Comparison of ENCODE assay signal across 25 mouse cellular contexts in the genomic region with DNA sequence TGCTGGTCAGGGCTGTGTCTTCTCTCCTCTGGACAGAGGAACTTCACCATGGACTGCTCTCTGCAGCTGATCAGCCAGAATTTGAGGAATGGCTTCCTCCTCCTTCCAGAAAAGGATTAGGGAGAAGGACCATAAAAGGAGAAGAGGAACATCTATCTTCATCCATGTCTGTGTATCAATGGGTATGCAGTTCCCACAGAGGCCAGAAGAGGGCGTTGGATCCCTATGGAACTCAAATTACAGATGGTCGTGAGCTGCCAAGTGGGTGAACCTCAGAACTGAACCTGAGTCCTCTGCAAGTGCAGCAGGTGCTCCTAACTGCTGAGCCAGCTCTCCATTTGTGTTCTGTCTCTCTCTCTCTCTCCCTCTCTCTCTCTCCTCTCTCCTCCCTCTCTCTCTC. TPM values are rescaled to one million over a fixed set of nuclear protein-coding genes. Genes with fewer than 3 reads are reported as not detected.
A peak's percentile ranks its signal among the peaks of the same experiment; 100 is the strongest.
DNase-seq lines count a peak whose midpoint lies in the region; ATAC-seq and TF ChIP-seq lines count a peak whose summit lies in the region.
"Had no signal": no experiment of that assay in that cellular context is flagged by ENCODE, and none has a peak within 500 bp of the region (broad histone marks: within the 10 kb centered on the region; RNA-seq: fewer than 3 reads in every experiment).

No protein-coding gene starts in this region.

- 0 out of 2 replicates have a peak, but pooled peaks have one; percentile 2 for TF ChIP-seq CTCF in cerebellum, adult 2 months (IDR thresholded peaks at IDR 0.05; ENCODE audit: borderline replicate concordance, insufficient read depth, low read depth, low read length)
- TF ChIP-seq CTCF in layer of hippocampus, adult 2 months (conservative IDR thresholded peaks at IDR 0.05): peak; percentile 55
- peak; percentile 64; the same call in 1 of the 2 replicates for TF ChIP-seq CTCF in testis, adult 2 months (IDR thresholded peaks at IDR 0.05; ENCODE audit: control insufficient read depth, insufficient read depth, insufficient replicate concordance, low read depth, low read length)

- no peak overlapping the region for H3K27ac ChIP-seq in cerebellum, adult 2 months (ENCODE audit: insufficient read depth, low read length)
- no peak overlapping the region for H3K27ac ChIP-seq in layer of hippocampus, adult 2 months
- H3K27ac ChIP-seq in testis, adult 2 months (ENCODE audit: control insufficient read depth, insufficient read depth, low read depth, low read length): no peak overlapping the region
- no peak overlapping the region for H3K27ac ChIP-seq in forebrain, embryonic 16.5 days (ENCODE audit: low read length)
- H3K27ac ChIP-seq: embryonic facial prominence, embryonic 15.5 days; forebrain, embryonic 15.5 days; heart, embryonic 13.5 days; hindbrain, embryonic 12.5 days; limb, embryonic 15.5 days; neural tube, embryonic 12.5 days; stomach, embryonic 15.5 days had no signal

- WGBS in cerebellum, adult 2 months: 77% methylated on average over 2 of the region's 2 CpGs
- 79% methylated on average over 2 of the region's 2 CpGs for WGBS in forebrain, embryonic 16.5 days

- H3K9me3 ChIP-seq in forebrain, embryonic 16.5 days (ENCODE audit: control insufficient read depth, low read length): no peaks in the 10 kb centered on the region
- H3K9me3 ChIP-seq: embryonic facial prominence, embryonic 15.5 days; forebrain, embryonic 15.5 days; hindbrain, embryonic 12.5 days; limb, embryonic 15.5 days; neural tube, embryonic 12.5 days; stomach, embryonic 15.5 days had no signal

- H3K9ac ChIP-seq in forebrain, embryonic 16.5 days (replicated peaks; ENCODE audit: low read depth, low read length): no peak overlapping the region
- H3K9ac ChIP-seq: embryonic facial prominence, embryonic 15.5 days; forebrain, embryonic 15.5 days; heart, embryonic 13.5 days; hindbrain, embryonic 12.5 days; limb, embryonic 15.5 days; neural tube, embryonic 12.5 days; stomach, embryonic 15.5 days had no signal

- H3K27me3 ChIP-seq in cerebellum, adult 2 months (ENCODE audit: control insufficient read depth, insufficient read depth, low read length): no peaks in the 10 kb centered on the region
- H3K27me3 ChIP-seq in testis, adult 2 months (ENCODE audit: control insufficient read depth, insufficient read depth, low read length): no peaks in the 10 kb centered on the region
- H3K27me3 ChIP-seq in forebrain, embryonic 16.5 days (replicated peaks; ENCODE audit: control insufficient read depth, insufficient read depth, low read length): no peaks in the 10 kb centered on the region
- H3K27me3 ChIP-seq: embryonic facial prominence, embryonic 15.5 days; forebrain, embryonic 15.5 days; heart, embryonic 13.5 days; hindbrain, embryonic 12.5 days; limb, embryonic 15.5 days; megakaryocyte, embryonic 14.5 days; neural tube, embryonic 12.5 days; stomach, embryonic 15.5 days had no signal

- H3K4me1 ChIP-seq in cerebellum, adult 2 months (ENCODE audit: control insufficient read depth, insufficient read depth, low read length): no peaks in the 10 kb centered on the region
- H3K4me1 ChIP-seq in testis, adult 2 months (ENCODE audit: control insufficient read depth, insufficient read depth, low read length): no peaks in the 10 kb centered on the region
- H3K4me1 ChIP-seq in forebrain, embryonic 16.5 days (replicated peaks; ENCODE audit: control insufficient read depth, insufficient read depth, low read length): peaks cover 6% of the 10 kb centered on the region
- H3K4me1 ChIP-seq: embryonic facial prominence, embryonic 15.5 days; heart, embryonic 13.5 days; hindbrain, embryonic 12.5 days; megakaryocyte, embryonic 14.5 days; neural tube, embryonic 12.5 days; stomach, embryonic 15.5 days had no signal

- DNase-seq in cerebellum, adult 2 months: no peak
- DNase-seq in layer of hippocampus, adult 2 months (ENCODE audit: low spot score in 2 of 2): no peak
- no peak for DNase-seq in layer of hippocampus, postnatal 14 days (ENCODE audit: low spot score in 2 of 2)
- no peak for DNase-seq in testis, postnatal 10 days (ENCODE audit: low spot score)
- peak; percentile 52 for DNase-seq in testis, postnatal 14 days (ENCODE audit: low spot score)
- DNase-seq: adrenal gland, postnatal 10 days; cerebellum, adult 9-11 months; gastrocnemius, postnatal 25 days; heart, adult 18-20 months; kidney, adult 8-10 months; lung, adult 18-20 months; lung, postnatal 36 days; midbrain, embryonic 14.5 days had no signal

- TF ChIP-seq POLR2A in cerebellum, adult 2 months (IDR thresholded peaks at IDR 0.05; ENCODE audit: borderline replicate concordance, insufficient read depth, low read length): no peak
- no peak for TF ChIP-seq POLR2A in testis, adult 2 months (IDR thresholded peaks at IDR 0.05; ENCODE audit: control insufficient read depth, low read depth, low read length)

- ATAC-seq in cerebellum, adult (ENCODE audit: insufficient number of reproducible peaks, low FRiP score, low TSS enrichment): no peak
- no peak for ATAC-seq in forebrain, embryonic 16.5 days
- ATAC-seq: forebrain, embryonic 15.5 days; inflammation-experienced regulatory T-cells, adult 6 months had no signal

- no peak overlapping the region for H3K4me2 ChIP-seq in forebrain, embryonic 16.5 days (ENCODE audit: low read length)
- H3K4me2 ChIP-seq: embryonic facial prominence, embryonic 15.5 days; forebrain, embryonic 15.5 days; heart, embryonic 13.5 days; hindbrain, embryonic 12.5 days; limb, embryonic 15.5 days; neural tube, embryonic 12.5 days; stomach, embryonic 15.5 days had no signal

- no peak overlapping the region for H3K4me3 ChIP-seq in cerebellum, adult 2 months (replicated peaks; ENCODE audit: insufficient read depth, low read depth, low read length)
- no peak overlapping the region for H3K4me3 ChIP-seq in layer of hippocampus, adult 2 months
- H3K4me3 ChIP-seq in testis, adult 2 months (ENCODE audit: control insufficient read depth, low read depth, low read length): peak overlapping the region; percentile 8
- H3K4me3 ChIP-seq in forebrain, embryonic 16.5 days (replicated peaks; ENCODE audit: low read length): no peak overlapping the region
- H3K4me3 ChIP-seq: embryonic facial prominence, embryonic 15.5 days; forebrain, embryonic 15.5 days; heart, embryonic 13.5 days; hindbrain, embryonic 12.5 days; limb, embryonic 15.5 days; megakaryocyte, embryonic 14.5 days; neural tube, embryonic 12.5 days; stomach, embryonic 15.5 days had no signal

- H3K36me3 ChIP-seq in testis, adult 2 months (ENCODE audit: control insufficient read depth, insufficient read depth, low read length): no peaks in the 10 kb centered on the region
- 0 out of 2 replicates have a peak, but pooled peaks cover 2% of the 10 kb centered on the region for H3K36me3 ChIP-seq in forebrain, embryonic 16.5 days (ENCODE audit: control insufficient read depth, insufficient read depth)
- H3K36me3 ChIP-seq: embryonic facial prominence, embryonic 15.5 days; forebrain, embryonic 15.5 days; limb, embryonic 15.5 days; stomach, embryonic 15.5 days had no signal

RNA-seq across cellular contexts. Expression of a gene that starts 15.2 kb away (rescaled TPM):
- polyA plus RNA-seq in cerebellum, adult 2 months (2012; rRNA removed): 7.8 and 8.3 TPM in 2 replicates
- 10 to 100 TPM; 10.7 to 11.9 TPM for total RNA-seq in layer of hippocampus, adult 2 months (2021)
- total RNA-seq in layer of hippocampus, postnatal 14 days (2021): 10 to 100 TPM; 15.0 to 15.7 TPM
- polyA plus RNA-seq in testis, adult 2 months (2012; rRNA removed): 0.83 and 1.0 TPM in 2 replicates
- polyA plus RNA-seq in forebrain, embryonic 16.5 days (2015; fragmentation: Nextera tagmentation; extraction: Ambion mirVana): 13.4 and 14.4 TPM in 2 replicates

RNA-seq across cellular contexts. Expression of a gene that starts 57.0 kb away (rescaled TPM):
- 111 and 124 TPM in 2 replicates for polyA plus RNA-seq in cerebellum, adult 2 months (2012; rRNA removed)
- total RNA-seq in layer of hippocampus, adult 2 months (2021): 100 to 1,000 TPM; 337 to 340 TPM
- 100 to 1,000 TPM; 237 to 281 TPM for total RNA-seq in layer of hippocampus, postnatal 14 days (2021)
- 19.7 and 22.7 TPM in 2 replicates for polyA plus RNA-seq in testis, adult 2 months (2012; rRNA removed)
- polyA plus RNA-seq in forebrain, embryonic 16.5 days (2015; fragmentation: Nextera tagmentation; extraction: Ambion mirVana): 117 and 122 TPM in 2 replicates

Comparison
In these comparisons a context has a peak if more than half of its experiments do, and no peak if none do; other contexts are left out.
1. CTCF ChIP-seq: peak in every context shown above with its lines; median percentile 64 in testis, adult 2 months; 55 in layer of hippocampus, adult 2 months; 2 in cerebellum, adult 2 months.